Mouse (Mus musculus) c-Kit-positive CD71-negative TER-119-negative erythroid progenitor cells, embryonic 14.5 days (primary cell): ENCODE results near the gene Rhoh.
A peak's percentile ranks its signal among the peaks of the same experiment; 100 is the strongest.

ENCODE experiments used
- DNase-seq: peaks from one replicate; pipeline ENCODE4 v3.0.0-alpha.2; 2013; ENCODE audit warnings: low read depth

The Rhoh gene

DNA sequence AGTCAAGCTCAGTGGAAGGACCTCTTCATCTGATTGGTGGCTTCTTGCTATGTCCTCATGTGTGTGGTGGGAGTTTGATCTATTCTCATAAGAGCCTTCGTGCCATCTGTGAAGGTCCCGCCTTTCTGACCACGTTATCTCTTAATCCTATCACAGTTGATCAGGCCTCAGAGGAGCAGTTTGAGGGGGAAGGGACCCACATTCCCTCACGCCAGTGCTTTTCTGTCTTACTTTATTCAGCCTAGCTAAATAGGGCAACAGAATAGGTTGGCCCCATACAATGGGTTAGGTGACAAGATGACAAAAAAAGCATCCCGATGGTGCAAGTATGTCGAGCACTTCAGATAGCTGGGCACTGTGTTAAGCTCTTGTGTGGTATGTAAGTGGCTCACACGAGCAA lies 34.8 kb downstream of the Rhoh start:
- no peak for DNase-seq

DNA sequence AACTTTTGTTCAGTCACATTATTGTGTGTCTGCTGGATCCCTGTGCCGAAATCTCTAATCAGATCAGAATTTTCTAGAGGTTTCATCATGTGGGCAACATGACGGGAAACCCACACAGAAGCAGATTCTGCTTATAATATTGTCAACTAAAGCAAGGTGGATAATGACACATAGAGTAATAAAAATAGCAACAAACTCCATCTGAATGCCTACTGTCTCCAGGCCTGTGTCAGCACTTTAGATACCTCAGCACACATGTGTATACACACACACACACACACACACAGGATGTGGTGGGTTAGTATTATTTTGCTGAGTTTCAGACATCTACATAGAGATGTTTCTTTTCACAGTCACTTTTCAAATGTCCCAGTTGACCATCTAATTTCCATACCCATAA lies 36.7 kb downstream of the Rhoh start:
- DNase-seq: no peak

DNA sequence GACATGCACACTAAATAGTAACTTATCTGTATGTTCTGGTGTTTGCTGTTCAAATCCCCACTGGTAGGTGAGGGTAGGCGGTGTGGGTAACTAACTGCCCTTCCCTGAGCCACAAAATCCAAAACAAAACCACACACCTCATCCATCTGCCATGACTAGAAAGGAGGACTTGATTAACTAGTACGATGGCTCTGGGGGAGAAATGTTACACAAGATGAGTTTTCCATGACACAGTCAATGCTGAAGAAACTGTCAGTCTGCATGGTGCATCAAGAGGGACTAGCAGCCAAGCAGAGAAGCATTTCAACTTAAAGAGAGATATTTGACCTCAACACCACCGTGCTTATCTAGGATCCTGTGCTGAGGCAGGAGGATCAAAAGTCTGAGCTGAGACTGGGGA lies 37.7 kb downstream of the Rhoh start:
- DNase-seq: no peak

GRCm38 (mm10) chr5:65900113-65900512 lies 39.1 kb downstream of the Rhoh start:
- no peak for DNase-seq

- DNase-seq: peak; percentile 75
These were observed 39.9 kb downstream of the Rhoh start for GRCm38 (mm10) chr5:65900862-65901265.

- DNase-seq: no peak
These were observed 40.9 kb downstream of the Rhoh start for GRCm38 (mm10) chr5:65901868-65902418.

DNA sequence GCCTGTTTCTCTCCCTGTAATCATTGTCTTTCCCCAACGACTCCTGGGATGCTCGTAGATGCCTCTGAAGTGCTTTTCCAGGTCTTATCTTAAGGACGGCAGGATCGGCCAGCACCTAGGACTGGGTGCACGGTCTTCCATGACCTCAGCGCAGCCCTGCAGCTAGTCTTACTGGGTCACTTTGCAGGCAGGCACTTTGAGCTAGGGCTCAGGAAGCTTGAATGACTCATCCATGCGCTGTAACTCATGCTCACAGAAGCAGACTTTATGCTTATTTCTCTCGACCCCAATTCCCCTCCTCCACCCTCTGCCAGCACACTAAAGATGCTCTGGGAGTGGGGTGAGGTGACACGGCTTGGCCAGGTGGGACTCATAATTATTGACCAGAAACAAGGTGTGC lies 41.8 kb downstream of the Rhoh start:
- DNase-seq: no peak

GRCm38 (mm10) chr5:65904476-65904875 lies 43.5 kb downstream of the Rhoh start:
- no peak for DNase-seq

DNA sequence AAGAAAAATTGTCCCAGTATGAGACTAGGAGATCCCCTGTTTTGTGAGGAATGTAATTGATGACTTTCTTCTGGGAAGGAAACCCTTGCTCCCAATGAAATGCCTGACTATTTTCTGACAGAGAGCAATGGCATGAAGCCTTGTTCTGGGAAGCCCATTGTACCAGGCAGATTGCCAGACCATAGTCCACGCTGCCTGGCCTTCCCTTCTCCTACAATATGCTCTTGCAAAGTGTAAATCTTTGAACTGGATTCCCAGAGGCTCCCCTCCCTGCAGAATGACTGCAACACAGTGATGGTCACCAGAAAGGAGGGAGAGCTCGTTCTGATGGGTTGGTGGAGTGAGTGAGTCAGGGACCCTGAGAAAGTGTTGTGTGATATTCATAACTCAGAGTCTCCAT lies 47.7 kb downstream of the Rhoh start:
- no peak for DNase-seq

GRCm38 (mm10) chr5:65909321-65909720 lies 48.3 kb downstream of the Rhoh start:
- no peak for DNase-seq

DNA sequence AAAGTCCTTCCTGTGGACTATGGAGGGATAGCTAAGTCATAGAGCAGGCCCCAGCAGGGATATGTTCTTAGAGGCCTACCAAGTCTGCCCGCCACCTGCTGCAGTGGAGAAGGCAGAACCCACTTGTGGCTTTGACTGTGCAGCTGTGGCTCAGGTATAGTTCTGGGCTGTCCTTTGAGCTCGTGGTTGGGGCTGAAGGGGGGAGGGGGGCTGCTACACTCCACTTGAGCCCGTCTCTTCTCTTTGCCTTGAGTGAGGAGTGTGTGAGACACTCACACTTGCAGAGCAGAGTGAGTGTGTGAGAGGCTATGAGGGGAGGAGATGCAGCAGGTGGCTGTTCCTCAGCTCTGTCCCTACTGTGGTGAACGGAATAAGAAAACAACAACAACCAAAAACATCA lies 49.4 kb downstream of the Rhoh start:
- DNase-seq: no peak

GRCm38 (mm10) chr5:65911676-65912075 lies 50.7 kb downstream of the Rhoh start:
- no peak for DNase-seq

DNA sequence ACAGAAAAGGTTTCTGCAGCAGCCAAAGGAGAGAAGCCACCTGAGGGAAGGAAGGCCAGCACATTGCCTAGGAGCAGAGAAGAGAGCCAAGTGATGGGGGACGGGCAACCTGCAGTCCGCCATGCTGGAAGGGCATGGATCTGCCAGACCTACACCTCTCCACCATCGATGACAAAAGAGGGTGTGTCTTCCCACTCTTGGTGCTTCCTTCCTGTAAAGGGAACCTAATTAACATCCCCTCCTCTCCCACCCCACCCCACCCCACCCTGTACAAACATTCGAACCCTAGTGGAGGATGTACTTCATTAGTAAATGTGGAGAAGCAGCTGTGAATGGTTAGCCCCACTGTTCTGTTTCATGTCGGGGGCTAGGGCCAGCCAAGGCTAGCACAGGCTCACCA lies 51.2 kb downstream of the Rhoh start:
- DNase-seq: no peak

DNA sequence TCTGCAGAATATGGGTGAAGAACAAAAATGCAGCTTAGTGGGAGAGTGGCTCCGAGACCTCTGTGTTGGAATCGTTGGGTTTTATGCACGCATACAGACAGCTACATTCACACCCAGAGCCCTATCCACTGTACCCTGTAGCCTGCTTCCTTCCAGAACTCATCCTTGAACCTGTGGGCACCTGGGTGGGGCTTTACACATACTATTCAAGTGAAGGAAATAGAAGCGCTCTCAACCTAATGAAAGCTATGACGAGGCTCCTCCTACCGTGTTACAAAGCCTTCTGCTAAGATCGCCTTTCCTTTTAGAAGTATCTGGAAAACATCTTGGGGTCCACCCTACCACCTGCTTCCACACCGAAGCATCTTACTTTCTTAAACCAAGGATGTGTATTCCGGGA lies 52.1 kb downstream of the Rhoh start:
- DNase-seq: no peak

DNA sequence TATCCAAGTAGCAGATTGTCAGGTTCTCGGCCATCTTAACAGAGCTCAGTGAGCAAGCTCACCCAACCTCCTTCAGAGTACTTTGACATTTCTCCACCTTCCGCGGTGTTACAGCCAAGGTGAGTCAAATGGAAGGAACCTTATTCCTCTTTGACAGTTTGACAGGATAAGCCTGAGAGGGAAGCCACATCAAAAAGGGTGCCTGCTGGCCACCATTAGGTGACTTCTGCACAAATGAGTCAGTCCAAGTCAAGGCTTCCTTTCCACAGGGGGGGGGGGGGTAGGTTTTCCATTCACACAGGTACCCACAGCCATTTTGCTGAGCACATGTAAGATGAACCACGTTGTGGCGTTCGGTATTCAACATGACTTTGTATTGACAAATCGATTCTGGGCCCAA lies 53.3 kb downstream of the Rhoh start:
- DNase-seq: no peak

GRCm38 (mm10) chr5:65916930-65917329 lies 55.9 kb downstream of the Rhoh start:
- DNase-seq: no peak

DNA sequence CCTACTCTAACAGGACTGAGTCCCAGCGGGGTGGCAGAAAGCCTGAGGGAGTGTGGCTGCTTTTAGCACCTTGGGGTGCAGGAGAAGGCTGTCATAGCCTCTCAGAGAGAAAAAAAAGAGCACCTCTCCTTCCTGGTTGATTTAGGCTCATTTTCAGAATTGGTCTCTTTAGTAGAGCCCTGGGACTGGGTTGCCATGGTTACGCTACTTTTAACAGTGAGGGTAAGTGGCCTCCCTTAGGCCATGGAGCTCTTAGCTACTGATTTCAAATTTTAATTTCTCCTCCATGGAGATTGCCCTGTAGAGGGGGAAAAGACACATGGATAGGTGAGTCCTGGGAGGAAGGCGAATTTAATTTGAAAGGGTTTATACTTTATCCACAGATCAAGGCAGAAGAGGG lies 57.6 kb downstream of the Rhoh start:
- no peak for DNase-seq

GRCm38 (mm10) chr5:65919326-65919725 lies 58.3 kb downstream of the Rhoh start:
- no peak for DNase-seq

- no peak for DNase-seq
These were observed 58.9 kb downstream of the Rhoh start for GRCm38 (mm10) chr5:65919904-65920303.

GRCm38 (mm10) chr5:65920701-65921426 lies 59.9 kb downstream of the Rhoh start:
- DNase-seq: no peak

DNA sequence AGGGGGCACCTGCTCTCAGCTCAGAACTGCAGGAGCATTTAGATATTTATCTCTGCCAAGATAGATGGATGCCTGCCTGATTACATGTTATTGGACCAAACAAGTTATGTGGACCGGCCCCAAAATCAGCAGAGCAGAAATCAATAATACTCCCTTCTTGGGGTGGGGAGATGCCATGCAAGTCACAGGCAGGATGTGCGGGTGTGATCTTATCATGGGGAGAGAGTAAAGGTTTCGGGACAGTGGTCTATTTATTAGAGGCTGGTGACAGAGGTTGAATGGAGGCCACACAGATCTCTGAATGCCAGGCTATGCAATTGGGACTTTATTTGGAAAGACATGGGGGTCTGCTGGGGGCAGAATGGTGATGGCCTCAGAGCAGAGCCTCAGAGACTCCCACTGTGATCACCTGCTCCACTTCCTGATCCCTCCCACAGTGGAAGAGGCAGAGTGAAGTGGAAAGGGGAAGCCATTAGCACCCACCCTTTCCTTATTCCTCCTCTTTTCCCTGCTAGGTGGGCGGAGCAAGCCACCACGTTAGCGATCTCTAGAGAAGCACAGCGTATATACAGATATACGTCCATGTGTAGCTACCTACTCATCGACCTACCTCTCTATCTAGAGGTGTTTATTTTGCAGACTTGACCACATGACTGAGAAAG lies 60.6 kb downstream of the Rhoh start:
- DNase-seq: no peak

DNA sequence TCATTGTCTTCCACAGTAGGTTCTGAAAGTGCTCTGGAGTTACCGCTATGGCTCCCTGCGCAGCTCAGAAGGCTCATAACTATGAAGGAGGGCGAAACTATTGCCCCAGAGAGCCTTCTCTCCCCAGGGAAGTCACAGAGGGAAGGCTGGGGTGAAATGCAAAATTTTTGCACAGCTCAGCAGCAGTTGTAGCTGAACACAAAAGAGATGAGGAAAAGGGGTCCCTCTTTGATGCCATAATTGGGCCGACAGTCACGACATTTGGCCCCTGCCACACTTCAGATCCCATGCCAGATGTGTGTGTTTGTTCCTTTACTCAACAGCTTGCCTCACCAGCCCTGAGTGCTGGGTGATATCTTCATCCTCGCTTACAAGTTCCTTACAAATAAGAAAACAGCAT lies 65.7 kb downstream of the Rhoh start:
- DNase-seq: no peak

DNA sequence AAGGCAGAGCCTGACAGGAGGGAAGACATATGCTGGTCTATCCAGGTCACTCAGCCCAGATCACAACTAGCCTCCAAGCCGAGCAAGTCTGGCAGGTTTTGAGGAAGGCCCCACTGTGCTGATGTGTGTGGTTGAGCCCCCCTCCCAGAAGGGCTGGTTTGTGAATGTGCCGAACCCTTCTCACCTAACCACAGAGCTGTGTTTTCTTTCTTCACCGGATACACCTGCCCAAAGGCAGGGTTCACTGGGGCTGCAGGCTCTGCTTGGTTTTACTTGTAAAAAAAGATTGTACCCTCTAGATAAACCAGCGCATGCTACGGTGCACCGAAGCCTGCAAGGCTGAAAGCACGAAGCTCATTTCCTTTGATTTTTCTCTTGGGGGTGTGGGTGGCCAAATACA lies 68.1 kb downstream of the Rhoh start:
- peak; percentile 49 for DNase-seq

DNA sequence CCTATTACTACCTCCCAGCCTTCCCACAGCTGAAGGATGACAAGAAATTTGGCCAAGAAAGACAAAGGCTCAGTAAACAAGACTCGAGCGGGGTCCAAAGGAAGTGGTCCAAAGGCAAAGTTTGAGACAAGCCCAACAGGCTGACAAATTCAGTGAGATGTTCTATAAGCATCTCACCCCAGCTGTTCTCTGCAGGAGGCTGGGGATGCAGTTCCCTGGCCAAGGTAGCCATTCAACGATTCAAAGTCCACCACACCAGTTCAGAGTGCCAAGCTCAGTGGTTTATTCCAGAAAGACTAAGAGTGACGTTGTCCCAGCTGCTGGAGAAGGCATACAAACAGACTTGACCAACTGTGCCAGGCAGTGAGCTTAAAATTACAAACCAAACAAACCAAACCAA lies 69.2 kb downstream of the Rhoh start:
- no peak for DNase-seq
